Mouse (Mus musculus): Measurements from ENCODE around the gene Neurl1b. TPM values are rescaled to one million over a fixed set of nuclear protein-coding genes. Genes with fewer than 3 reads are reported as not detected.

The Neurl1b gene
- 10 to 100 TPM; 68.8 to 75.0 TPM for total RNA-seq (2021)
- long read RNA-seq, experiment 1, partial matches to known transcripts, result 0 of 9 reads
- long read RNA-seq, experiment 1, other reads (novel, unspliced or antisense), result 9 of 9 reads
- long read RNA-seq, experiment 2, partial matches to known transcripts, result 0 of 6 reads
- long read RNA-seq, experiment 2, other reads (novel, unspliced or antisense), result 6 of 6 reads

DNA sequence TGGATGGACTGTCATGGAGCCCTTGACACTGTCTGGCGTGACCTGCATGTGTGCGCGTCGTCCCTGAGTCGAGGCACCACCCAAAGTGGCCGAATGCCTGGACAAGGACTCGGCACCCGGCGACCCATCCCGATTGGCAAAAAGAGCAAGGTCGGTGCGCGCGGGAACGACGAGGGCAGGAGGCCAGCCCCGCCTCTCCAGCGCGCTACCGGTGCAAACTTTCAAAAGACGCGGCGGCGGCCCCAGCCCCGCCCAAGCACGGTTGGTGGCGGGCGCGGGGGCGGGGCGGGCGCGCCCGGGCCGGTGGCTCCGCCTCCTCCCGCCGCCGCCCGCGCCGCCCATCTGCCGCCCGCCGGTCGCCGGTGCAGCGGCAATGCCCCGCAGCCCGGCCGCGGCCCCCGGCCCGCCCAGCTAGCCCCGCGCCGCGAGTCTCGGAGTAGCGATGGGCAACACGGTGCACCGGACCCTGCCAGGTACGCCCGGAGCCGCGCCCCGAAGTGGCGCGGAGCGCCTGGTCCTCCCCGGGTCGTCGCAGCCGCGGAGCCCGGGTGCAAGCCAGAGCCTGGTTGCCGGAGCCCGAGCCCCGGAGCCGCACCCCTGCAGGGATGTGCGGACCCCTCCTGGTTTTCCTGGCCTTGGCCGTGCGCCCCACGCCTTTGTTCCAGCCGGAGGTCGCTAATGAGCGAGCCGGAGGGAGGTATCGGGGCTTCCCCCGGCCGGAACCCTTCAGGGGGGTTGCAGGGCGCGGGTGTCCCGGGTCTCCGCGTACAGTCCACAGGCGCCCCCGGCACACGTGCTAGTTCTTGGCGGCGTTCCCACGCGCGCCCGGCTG, at the start of gene Neurl1b:
Gene Neurl1b, plus strand, starts transcription at position 307 of the 832 bp plus-strand sequence.
- Histone ChIP-seq H3K4me3 (peak within 1 kb of the TSS; percentile 94), H3K27ac (peak within 1 kb of the TSS; percentile 97)
- peak in 1 of 2 experiments; percentile 33 for DNase-seq (ENCODE audit: low spot score in 2 of 2)
- no peak for TF ChIP-seq CTCF (conservative IDR thresholded peaks at IDR 0.05)

GRCm38 (mm10) chr17:26366792-26367191, 47.8 kb upstream of the Neurl1b start:
- H3K4me3 ChIP-seq, result no peak overlapping the region
- H3K27ac ChIP-seq, result no peak overlapping the region
- DNase-seq (ENCODE audit: low spot score in 2 of 2), result no peak
- no peak for TF ChIP-seq CTCF (conservative IDR thresholded peaks at IDR 0.05)

- Histone ChIP-seq H3K4me3 (no peak overlapping the region), H3K27ac (no peak overlapping the region)
- no peak for TF ChIP-seq CTCF (conservative IDR thresholded peaks at IDR 0.05)
- DNase-seq (ENCODE audit: low spot score in 2 of 2), result no peak
Measured at GRCm38 (mm10) chr17:26368336-26368992, 46.2 kb upstream of the Neurl1b start.

- DNase-seq (ENCODE audit: low spot score in 2 of 2), result peak; percentile 45 to 51
- no peak overlapping the region for H3K4me3 ChIP-seq
- peak; percentile 82 for TF ChIP-seq CTCF (conservative IDR thresholded peaks at IDR 0.05)
Measured at GRCm38 (mm10) chr17:26370521-26371245, 43.9 kb upstream of the Neurl1b start.

DNA sequence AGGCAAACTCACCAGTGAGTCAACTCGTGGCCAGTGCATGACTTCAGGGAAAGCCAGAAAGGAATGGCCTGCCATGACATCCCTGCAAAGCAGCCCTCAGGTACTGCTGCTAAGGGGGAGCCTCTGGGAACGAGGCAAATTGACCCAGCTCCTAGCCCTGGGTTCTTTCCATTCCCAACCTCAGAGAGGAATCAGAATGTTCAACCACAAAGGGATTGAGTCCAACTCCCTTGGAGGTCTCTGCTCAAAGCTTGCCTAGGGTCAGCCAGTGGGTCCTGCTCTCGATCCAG, 43.4 kb upstream of the Neurl1b start:
- no peak for DNase-seq (ENCODE audit: low spot score in 2 of 2)
- Histone ChIP-seq H3K4me3 (no peak overlapping the region), H3K27ac (no peak overlapping the region)
- no peak for TF ChIP-seq CTCF (conservative IDR thresholded peaks at IDR 0.05)

More at GRCm38 (mm10) chr17:26370521-26371245, 43.9 kb upstream of the Neurl1b start:
- H3K27ac ChIP-seq, result no peak overlapping the region

- no peak for DNase-seq (ENCODE audit: low spot score in 2 of 2)
- TF ChIP-seq CTCF (conservative IDR thresholded peaks at IDR 0.05), result no peak
- no peak overlapping the region for H3K27ac ChIP-seq
- H3K4me3 ChIP-seq, result no peak overlapping the region
Measured at GRCm38 (mm10) chr17:26373211-26373610, 41.4 kb upstream of the Neurl1b start.

DNA sequence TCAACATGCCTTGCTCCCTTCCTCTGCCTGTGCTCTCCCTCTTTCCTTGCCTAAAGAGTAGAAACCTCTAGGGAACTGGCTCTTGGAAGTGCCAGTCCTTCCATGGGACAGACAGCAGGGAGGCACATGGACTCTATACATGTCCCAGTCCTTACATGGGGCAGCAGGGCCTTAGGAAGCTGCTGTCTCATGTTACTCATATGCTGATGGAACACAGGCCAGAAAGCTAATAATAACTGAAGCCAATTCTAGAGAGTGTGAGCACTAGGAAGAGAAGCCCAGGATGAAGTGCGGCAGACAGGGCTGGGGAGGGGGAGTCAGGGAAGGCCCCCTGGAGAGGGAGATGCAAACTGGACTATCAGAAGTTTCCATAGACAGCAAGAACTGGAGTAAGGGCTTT, 38.2 kb upstream of the Neurl1b start:
- peak overlapping the region; percentile 18; the same call in 1 of the 2 replicates for H3K27ac ChIP-seq
- no peak for TF ChIP-seq CTCF (conservative IDR thresholded peaks at IDR 0.05)

DNA sequence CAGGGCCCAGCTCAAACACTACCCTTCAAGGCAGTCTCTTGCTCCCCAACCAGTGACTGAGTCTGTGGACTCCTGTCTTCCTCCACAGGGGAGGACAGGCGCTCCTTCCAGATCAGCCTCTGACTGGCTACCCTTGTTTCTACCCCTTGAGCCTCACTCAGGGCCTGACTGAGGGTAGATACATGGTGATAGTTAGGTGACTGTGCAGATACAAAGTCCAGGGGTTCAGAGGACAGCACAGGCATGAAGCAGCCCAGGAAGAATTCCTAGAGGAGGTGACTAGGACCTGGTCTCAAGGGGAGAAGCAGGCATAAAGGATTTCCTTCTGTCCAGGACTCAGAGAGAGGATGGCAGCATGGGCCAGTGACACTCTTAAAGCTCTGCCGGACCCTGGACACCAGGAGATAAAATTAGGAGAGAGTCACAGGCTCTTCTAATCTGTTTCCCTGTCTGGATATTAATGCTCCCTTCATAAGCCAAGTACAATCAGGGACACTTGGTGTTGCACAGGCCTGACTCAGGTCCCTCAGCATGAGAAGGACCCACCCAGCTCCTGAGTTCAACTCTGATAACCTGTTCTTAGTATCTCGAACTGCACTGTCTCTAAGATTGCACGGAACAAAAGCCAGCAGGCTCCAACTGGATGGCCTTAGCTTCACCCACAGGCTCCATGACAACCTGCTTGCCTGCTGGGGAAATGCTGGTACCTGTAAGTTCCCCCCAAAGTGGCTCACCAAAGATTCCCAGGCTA, 37.5 kb upstream of the Neurl1b start:
- Histone ChIP-seq H3K4me3 (no peak overlapping the region), H3K27ac (peak overlapping the region; percentile 18; the same call in 1 of the 2 replicates)
- DNase-seq (ENCODE audit: low spot score in 2 of 2), result no peak
- no peak for TF ChIP-seq CTCF (conservative IDR thresholded peaks at IDR 0.05)

More for the DNA sequence above, 38.2 kb upstream of the Neurl1b start:
- H3K4me3 ChIP-seq, result no peak overlapping the region
- no peak for DNase-seq (ENCODE audit: low spot score in 2 of 2)

DNA sequence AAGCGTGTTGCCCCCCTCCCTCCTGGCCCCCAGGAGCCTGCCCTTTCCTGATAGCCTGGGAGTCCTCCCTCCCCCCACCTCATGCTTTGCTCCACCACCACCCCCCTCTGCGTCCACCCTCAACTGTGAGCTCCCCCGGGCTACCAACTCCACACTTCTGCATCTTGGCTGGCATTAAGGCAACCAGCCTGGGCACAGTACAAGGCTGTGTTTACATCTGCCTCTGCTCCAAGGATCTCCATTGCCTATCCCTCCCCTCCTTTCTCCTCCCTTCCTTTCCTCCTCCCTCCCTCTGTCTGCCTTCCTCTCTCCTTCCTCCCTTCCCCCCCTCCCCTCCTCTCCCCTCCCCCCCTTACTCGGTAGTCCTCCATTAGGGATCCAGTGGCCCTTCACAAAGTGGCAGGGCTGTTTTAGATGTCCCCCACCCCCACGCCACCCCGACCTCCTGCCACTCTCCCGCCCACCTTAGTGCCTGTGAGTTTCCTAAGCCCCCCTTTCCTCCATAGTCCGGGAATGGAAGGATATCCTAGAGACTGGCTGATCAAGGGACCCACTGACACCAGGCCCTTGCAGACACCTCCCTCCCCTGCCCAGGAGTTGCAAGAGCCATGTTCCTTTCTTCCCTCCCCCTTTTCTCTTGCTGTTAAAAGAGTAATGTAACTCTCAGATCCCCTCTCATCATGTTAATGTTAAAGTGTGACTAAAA, 34.2 kb upstream of the Neurl1b start:
- TF ChIP-seq CTCF (conservative IDR thresholded peaks at IDR 0.05), result no peak
- Histone ChIP-seq H3K4me3 (peak overlapping the region; percentile 25; the same call in 1 of the 2 replicates), H3K27ac (peak overlapping the region; percentile 95)
- DNase-seq (ENCODE audit: low spot score in 2 of 2), result no peak

- Histone ChIP-seq H3K27ac (peak overlapping the region; percentile 95), H3K4me3 (peak overlapping the region; percentile 24; the same call in 1 of the 2 replicates)
- TF ChIP-seq CTCF (conservative IDR thresholded peaks at IDR 0.05), result no peak
- DNase-seq (ENCODE audit: low spot score in 2 of 2), result peak; percentile 55 to 85
Measured at GRCm38 (mm10) chr17:26380986-26381446, 33.6 kb upstream of the Neurl1b start.

DNA sequence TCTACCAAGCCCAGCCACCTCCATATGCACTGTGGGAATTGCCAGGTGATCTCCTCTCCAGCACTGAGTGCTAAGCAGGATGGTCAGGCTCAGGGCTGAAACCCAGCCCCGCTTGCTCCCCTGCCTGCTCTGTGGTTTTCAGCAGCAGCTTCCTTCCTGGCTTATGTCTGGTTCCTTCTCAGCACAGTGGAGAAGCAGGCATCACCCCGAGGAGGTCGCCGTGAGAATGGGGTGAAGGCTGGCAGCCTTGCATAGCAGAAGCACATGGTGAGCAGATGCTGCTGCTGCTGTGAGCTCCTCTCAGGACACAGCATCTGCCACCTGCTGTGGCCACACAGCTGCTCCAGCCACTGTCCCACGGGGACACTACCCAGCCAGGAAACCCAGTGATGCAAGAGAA, 33.0 kb upstream of the Neurl1b start:
- no peak for DNase-seq (ENCODE audit: low spot score in 2 of 2)
- no peak overlapping the region for H3K4me3 ChIP-seq
- H3K27ac ChIP-seq, result peak overlapping the region; percentile 95
- TF ChIP-seq CTCF (conservative IDR thresholded peaks at IDR 0.05), result no peak

Data from layer of hippocampus, adult 2 months (tissue).